Mouse (Mus musculus): ENCODE results near the gene Slc37a3.

DNA sequence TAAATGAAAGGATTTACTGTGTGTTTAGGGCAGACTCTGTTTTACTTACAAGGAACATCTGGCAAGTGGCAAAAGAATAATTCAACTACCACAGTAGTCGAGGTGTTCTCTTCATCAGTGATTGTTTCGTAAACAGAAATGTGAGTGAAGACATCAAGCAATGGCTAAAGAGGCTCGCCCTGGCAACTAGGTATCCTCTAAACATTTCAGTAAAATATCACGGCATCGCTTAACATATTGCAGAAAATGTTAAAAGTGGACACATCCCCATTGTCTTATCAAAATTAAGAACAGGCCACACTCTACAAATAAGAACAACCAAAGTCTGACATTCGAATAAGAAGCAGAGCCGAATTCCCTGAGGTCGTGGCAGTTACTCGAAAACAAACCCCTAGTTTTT is 700 bp downstream of the Slc37a3 start:
- no peak for TF ChIP-seq POLR2A (IDR thresholded peaks at IDR 0.05; ENCODE audit: borderline replicate concordance, insufficient read depth, low read length)
- TF ChIP-seq CTCF (IDR thresholded peaks at IDR 0.05; ENCODE audit: borderline replicate concordance, insufficient read depth, low read depth, low read length): no peak

All from cerebellum, adult 2 months (tissue).